ENCODE assay signal across 32 mouse cellular contexts in the genomic region with DNA sequence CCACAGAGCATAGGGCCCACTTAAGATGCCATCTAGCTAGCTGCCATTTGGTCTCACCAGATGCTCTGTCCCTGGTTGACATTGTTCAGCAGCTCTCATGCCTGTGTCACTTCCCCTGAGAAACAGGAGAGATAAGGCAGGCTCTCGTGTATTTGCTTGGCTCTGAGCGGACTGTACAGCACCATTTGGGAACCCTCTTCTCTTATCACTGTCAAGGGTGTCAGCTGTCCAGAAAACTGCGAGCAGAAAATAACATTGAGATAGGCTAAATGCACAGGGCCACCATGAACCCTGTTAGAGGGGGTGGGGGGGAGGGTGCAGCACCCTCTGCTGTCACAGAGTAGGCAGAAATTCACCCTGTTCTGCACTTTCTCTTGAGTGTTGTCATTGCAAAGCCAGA. TPM values are rescaled to one million over a fixed set of nuclear protein-coding genes. Genes with fewer than 3 reads are reported as not detected.
DNase-seq lines count a peak whose midpoint lies in the region; ATAC-seq and TF ChIP-seq lines count a peak whose summit lies in the region.
"Had no signal": no experiment of that assay in that cellular context is flagged by ENCODE, and none has a peak within 500 bp of the region (broad histone marks: within the 10 kb centered on the region; RNA-seq: fewer than 3 reads in every experiment).

No protein-coding gene starts in this region.

- DNase-seq in lung, embryonic 14.5 days, result peak; percentile 49
- no peak for DNase-seq in lung, adult 2 months
- peak; percentile 74 to 82 for DNase-seq in heart, adult 9 months (ENCODE audit: low spot score in 2 of 2)
- peak; percentile 24 to 42 for DNase-seq in heart, postnatal 14 days
- no peak for DNase-seq in kidney, postnatal 25 days
- no peak for DNase-seq in ovary, postnatal 36 days (ENCODE audit: low spot score)
- DNase-seq: adrenal gland, adult 8-10 months; cerebellum, adult 11 months; cerebellum, adult 9-10 months; cerebellum, postnatal 36 days; embryo, embryonic 11 days; gastrocnemius, postnatal 10 days; kidney, adult 18-20 months; layer of hippocampus, adult 9-11 months; lung, postnatal 10 days; right cerebral cortex, adult 18-20 months; spleen, adult 18-20 months; thymus, adult 18-20 months; thymus, postnatal 25 days had no signal

- H3K9me3 ChIP-seq in lung, embryonic 14.5 days (ENCODE audit: low read depth, low read length), result no peaks in the 10 kb centered on the region; the same call in 1 of the 2 replicates
- H3K9me3 ChIP-seq in heart, embryonic 14.5 days (ENCODE audit: control insufficient read depth, low read length), result 0 out of 2 replicates have a peak, but pooled peaks cover 3% of the 10 kb centered on the region
- H3K9me3 ChIP-seq: embryonic facial prominence, embryonic 12.5 days; forebrain, embryonic 15.5 days; G1E; limb, embryonic 12.5 days; liver, embryonic 15.5 days; midbrain, embryonic 10.5 days had no signal

- peaks cover 6% of the 10 kb centered on the region; the same call in 1 of the 2 replicates for H3K4me1 ChIP-seq in lung, embryonic 14.5 days (ENCODE audit: insufficient read depth)
- no peaks in the 10 kb centered on the region for H3K4me1 ChIP-seq in lung, adult 2 months (ENCODE audit: control insufficient read depth, insufficient read depth, low read length)
- peaks cover 19 to 49% of the 10 kb centered on the region in 2 experiments for H3K4me1 ChIP-seq in heart, embryonic 14.5 days (ENCODE audit: control insufficient read depth in 2 of 2, insufficient read depth in 2 of 2, low read length in 2 of 2)
- H3K4me1 ChIP-seq: embryonic facial prominence, embryonic 12.5 days; forebrain, embryonic 15.5 days; limb, embryonic 12.5 days; liver, embryonic 15.5 days; midbrain, embryonic 10.5 days had no signal

- no peak overlapping the region for H3K27ac ChIP-seq in lung, embryonic 14.5 days (ENCODE audit: low read depth)
- H3K27ac ChIP-seq in heart, embryonic 14.5 days (replicated peaks in 1 of 2; ENCODE audit: control insufficient read depth in 1 of 2, insufficient read depth in 1 of 2, low read depth in 2 of 2, low read length in 2 of 2), result peak overlapping the region; percentile 84 to 88
- H3K27ac ChIP-seq: embryonic facial prominence, embryonic 12.5 days; forebrain, embryonic 15.5 days; kidney, postnatal 0 days; limb, embryonic 12.5 days; liver, embryonic 15.5 days; midbrain, embryonic 10.5 days had no signal

- peak; percentile 79 for ATAC-seq in lung, embryonic 14.5 days (ENCODE audit: insufficient read depth)
- ATAC-seq in heart, embryonic 14.5 days (ENCODE audit: insufficient number of reproducible peaks, insufficient read depth, low FRiP score, low read depth), result peak; percentile 91
- no peak for ATAC-seq in CD4-positive, CD25-positive, alpha-beta regulatory T cell, adult 4 months
- ATAC-seq: forebrain, embryonic 15.5 days; hindbrain, embryonic 16.5 days; midbrain, embryonic 16.5 days had no signal

- TF ChIP-seq POLR2A in lung, adult 2 months (IDR thresholded peaks at IDR 0.05; ENCODE audit: borderline replicate concordance, extremely low read depth, low read depth, low read length), result no peak

- no peaks in the 10 kb centered on the region for H3K27me3 ChIP-seq in lung, embryonic 14.5 days (ENCODE audit: insufficient read depth, low read length)
- H3K27me3 ChIP-seq in heart, embryonic 14.5 days (ENCODE audit: control insufficient read depth, insufficient read depth, low read length), result no peaks in the 10 kb centered on the region
- H3K27me3 ChIP-seq: embryonic facial prominence, embryonic 12.5 days; forebrain, embryonic 15.5 days; limb, embryonic 12.5 days; liver, embryonic 15.5 days had no signal

- 13% methylated on average over 3 of the region's 3 CpGs for WGBS in lung, embryonic 14.5 days
- WGBS in lung, adult 2 months, result 38% methylated on average over 3 of the region's 3 CpGs
- WGBS in heart, embryonic 14.5 days, result 0% methylated on average over 3 of the region's 3 CpGs

- intact Hi-C loops in heart, postnatal 14 days (cut with DNase I), result loop anchor here (5.0 kb wide), 2 partner anchors 37 to 97 kb away; partner anchors contain the start of gene Myocd

- H3K4me2 ChIP-seq in lung, embryonic 14.5 days, result no peak overlapping the region
- no peak overlapping the region for H3K4me2 ChIP-seq in heart, embryonic 14.5 days (ENCODE audit: low read length)
- H3K4me2 ChIP-seq: embryonic facial prominence, embryonic 12.5 days; forebrain, embryonic 15.5 days; limb, embryonic 12.5 days; liver, embryonic 15.5 days had no signal

- H3K9ac ChIP-seq in lung, embryonic 14.5 days, result no peak overlapping the region
- H3K9ac ChIP-seq in heart, embryonic 14.5 days (ENCODE audit: low read length), result no peak overlapping the region
- H3K9ac ChIP-seq: embryonic facial prominence, embryonic 12.5 days; forebrain, embryonic 15.5 days; limb, embryonic 12.5 days; liver, embryonic 15.5 days had no signal

- H3K4me3 ChIP-seq in lung, embryonic 14.5 days (ENCODE audit: low read depth, low read length), result no peak overlapping the region
- no peak overlapping the region for H3K4me3 ChIP-seq in lung, adult 2 months (replicated peaks; ENCODE audit: extremely low read depth, low read depth, low read length)
- H3K4me3 ChIP-seq in heart, embryonic 14.5 days (ENCODE audit: control insufficient read depth in 1 of 2, insufficient read depth in 1 of 2, low read depth in 1 of 2, low read length in 2 of 2), result no peak overlapping the region
- H3K4me3 ChIP-seq: embryonic facial prominence, embryonic 12.5 days; forebrain, embryonic 15.5 days; limb, embryonic 12.5 days; liver, embryonic 15.5 days; midbrain, embryonic 10.5 days had no signal

- no peak for TF ChIP-seq CTCF in lung, embryonic 14.5 days (IDR thresholded peaks at IDR 0.05; ENCODE audit: low read depth)
- no peak for TF ChIP-seq CTCF in lung, adult 2 months (IDR thresholded peaks at IDR 0.05; ENCODE audit: insufficient read depth, low read length)

- H3K36me3 ChIP-seq in lung, embryonic 14.5 days (ENCODE audit: insufficient read depth), result no peaks in the 10 kb centered on the region
- no peaks in the 10 kb centered on the region for H3K36me3 ChIP-seq in heart, embryonic 14.5 days (ENCODE audit: control insufficient read depth, insufficient read depth, low read length)
- H3K36me3 ChIP-seq: embryonic facial prominence, embryonic 12.5 days; forebrain, embryonic 15.5 days; G1E; limb, embryonic 12.5 days; liver, embryonic 15.5 days; midbrain, embryonic 10.5 days had no signal

RNA-seq across cellular contexts. Expression of gene Myocd, which starts 34.0 kb away (rescaled TPM):
- 24.1 and 26.5 TPM in 2 replicates for polyA plus RNA-seq in lung, embryonic 14.5 days (2014; fragmentation: Nextera tagmentation; extraction: Ambion mirVana)
- 2.7 and 3.1 TPM in 2 replicates for polyA plus RNA-seq in lung, adult 2 months (2012; rRNA removed)
- 68.7 and 69.8 TPM in 2 replicates for polyA plus RNA-seq in heart, embryonic 14.5 days (2014; fragmentation: Nextera tagmentation; extraction: Ambion mirVana)
- 100 to 1,000 TPM; 106 to 112 TPM for total RNA-seq in heart, postnatal 14 days (2021)
- polyA plus RNA-seq in CD4-positive, CD25-positive, alpha-beta regulatory T cell, adult 4 months (2017; shearing (Covaris generic)), result under 1 TPM in 1 of 2 experiments, not detected in 1; 0.15 TPM
- total RNA-seq: megakaryocyte progenitor cell, adult 5-6 weeks; neutrophil, adult 5-6 weeks had no signal
- polyA plus RNA-seq: G1E had no signal

Comparison
In these comparisons a context has a peak if more than half of its experiments do, and no peak if none do; other contexts are left out.
1. DNase-seq: peak in lung, embryonic 14.5 days (single experiment), heart, adult 9 months (2 of 2) and heart, postnatal 14 days (2 of 2); none in lung, adult 2 months (single experiment), kidney, postnatal 25 days (0 of 2) and ovary, postnatal 36 days (single experiment).